Mouse (Mus musculus): ENCODE data around the gene Fyn. TPM values are rescaled to one million over a fixed set of nuclear protein-coding genes. Genes with fewer than 3 reads are reported as not detected.

The Fyn gene
- polyA plus RNA-seq, 1 experiment: 107 TPM

DNA sequence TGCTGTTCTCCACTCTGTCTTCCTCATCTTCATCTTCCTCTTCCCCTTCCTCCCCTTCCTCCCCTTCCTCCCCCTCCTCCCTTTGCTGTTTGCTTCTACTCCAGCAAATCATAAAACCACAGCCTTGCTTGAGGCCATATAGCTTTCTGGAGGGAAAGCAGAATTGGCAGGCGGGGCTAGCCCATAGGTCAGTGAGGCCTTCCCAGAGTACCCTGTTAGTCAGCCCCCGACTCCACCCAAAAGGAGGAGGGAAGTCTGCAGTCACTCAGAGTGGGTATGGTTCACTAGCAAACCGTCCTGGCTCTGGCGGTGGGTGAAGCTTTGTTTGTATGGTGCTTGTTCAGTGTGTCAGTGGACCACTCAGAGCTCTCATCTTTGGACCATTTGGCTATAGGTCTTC, 80.5 kb downstream of the Fyn start:
- TF ChIP-seq POLR2A (IDR thresholded peaks at IDR 0.05; ENCODE audit: extremely low read depth, insufficient read depth, low read length) (no peak), CTCF (IDR thresholded peaks at IDR 0.05; ENCODE audit: extremely low read depth, insufficient read depth, low read length) (no peak)
- Histone ChIP-seq H3K4me1 (ENCODE audit: control insufficient read depth, insufficient read depth, low read length) (peaks cover 7% of the 10 kb centered on the region), H3K27ac (ENCODE audit: insufficient read depth, low read length) (no peak overlapping the region), H3K4me3 (ENCODE audit: insufficient read depth, low read length) (no peak overlapping the region)

DNA sequence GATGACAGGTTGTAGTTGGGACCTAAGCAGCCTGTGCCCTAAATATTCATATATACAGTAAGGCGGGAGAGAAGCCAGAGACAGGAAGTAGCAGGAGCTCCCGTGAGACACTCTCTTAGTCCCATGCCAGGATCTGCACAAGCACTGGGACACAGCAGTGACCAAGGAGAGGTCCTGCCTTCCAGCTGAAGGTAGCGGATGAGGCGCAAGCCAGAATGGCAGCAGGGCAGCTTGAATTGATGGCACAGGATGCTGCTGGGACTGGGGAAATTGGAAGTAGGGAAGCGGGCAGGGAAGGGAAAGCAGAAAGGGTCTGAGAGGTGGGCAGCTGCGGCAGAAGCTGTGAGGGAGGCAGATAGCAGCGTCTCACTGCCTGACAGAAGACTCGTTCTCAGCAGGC, 81.7 kb downstream of the Fyn start:
- no peak overlapping the region for H3K4me3 ChIP-seq (ENCODE audit: insufficient read depth, low read length)
- no peak overlapping the region for H3K27ac ChIP-seq (ENCODE audit: insufficient read depth, low read length)
- peaks cover 7% of the 10 kb centered on the region for H3K4me1 ChIP-seq (ENCODE audit: control insufficient read depth, insufficient read depth, low read length)
- TF ChIP-seq POLR2A (IDR thresholded peaks at IDR 0.05; ENCODE audit: extremely low read depth, insufficient read depth, low read length) (no peak), CTCF (IDR thresholded peaks at IDR 0.05; ENCODE audit: extremely low read depth, insufficient read depth, low read length) (no peak)

- TF ChIP-seq CTCF (IDR thresholded peaks at IDR 0.05; ENCODE audit: extremely low read depth, insufficient read depth, low read length): no peak
- no peak for TF ChIP-seq POLR2A (IDR thresholded peaks at IDR 0.05; ENCODE audit: extremely low read depth, insufficient read depth, low read length)
- Histone ChIP-seq H3K27ac (ENCODE audit: insufficient read depth, low read length) (no peak overlapping the region), H3K4me1 (ENCODE audit: control insufficient read depth, insufficient read depth, low read length) (peaks cover 7% of the 10 kb centered on the region)
Observed at GRCm38 (mm10) chr10:39451065-39451464, 82.4 kb downstream of the Fyn start.

DNA sequence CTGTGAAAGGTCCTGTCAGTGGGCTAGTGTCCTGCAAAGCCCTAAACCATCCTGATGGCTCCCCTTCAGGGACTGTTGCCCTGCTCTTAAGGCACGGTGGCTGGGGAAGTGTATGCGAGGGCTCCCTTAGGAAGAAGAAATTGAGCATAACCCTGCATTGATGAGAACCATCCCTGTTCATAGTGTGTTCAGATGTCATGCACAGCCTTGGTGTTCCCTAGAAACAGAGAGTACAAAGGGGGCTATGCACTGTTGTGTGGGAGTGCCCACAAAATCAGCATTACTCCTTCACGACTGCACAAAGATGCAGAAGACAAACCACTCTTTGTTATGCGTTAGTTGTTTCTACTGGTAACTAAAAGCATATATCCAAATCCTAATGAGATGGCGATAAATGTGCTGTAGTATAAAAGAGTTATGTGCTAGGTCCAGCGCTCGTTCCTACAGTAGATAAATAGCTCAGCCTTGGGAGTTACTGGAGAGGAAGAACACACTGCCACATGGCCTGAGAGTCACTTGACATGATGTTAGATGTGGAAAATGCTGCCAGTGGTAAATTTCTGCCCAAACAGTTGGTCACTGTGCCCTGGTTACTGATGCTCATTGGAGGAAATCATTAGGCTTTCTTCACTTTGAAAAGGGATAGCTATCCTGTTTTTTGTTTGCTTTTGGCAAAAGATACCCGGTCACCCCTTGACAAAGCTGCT, 83.4 kb downstream of the Fyn start:
- H3K4me3 ChIP-seq (ENCODE audit: insufficient read depth, low read length): no peak overlapping the region
- peaks cover 7% of the 10 kb centered on the region for H3K4me1 ChIP-seq (ENCODE audit: control insufficient read depth, insufficient read depth, low read length)
- TF ChIP-seq POLR2A (IDR thresholded peaks at IDR 0.05; ENCODE audit: extremely low read depth, insufficient read depth, low read length) (no peak), CTCF (IDR thresholded peaks at IDR 0.05; ENCODE audit: extremely low read depth, insufficient read depth, low read length) (no peak)
- no peak overlapping the region for H3K27ac ChIP-seq (ENCODE audit: insufficient read depth, low read length)

More at GRCm38 (mm10) chr10:39451065-39451464, 82.4 kb downstream of the Fyn start:
- H3K4me3 ChIP-seq (ENCODE audit: insufficient read depth, low read length): no peak overlapping the region

- H3K4me1 ChIP-seq (ENCODE audit: control insufficient read depth, insufficient read depth, low read length): peaks cover 7% of the 10 kb centered on the region
- H3K27ac ChIP-seq (ENCODE audit: insufficient read depth, low read length): no peak overlapping the region
- no peak overlapping the region for H3K4me3 ChIP-seq (ENCODE audit: insufficient read depth, low read length)
- TF ChIP-seq CTCF (IDR thresholded peaks at IDR 0.05; ENCODE audit: extremely low read depth, insufficient read depth, low read length): no peak
- TF ChIP-seq POLR2A (IDR thresholded peaks at IDR 0.05; ENCODE audit: extremely low read depth, insufficient read depth, low read length): no peak
Observed at GRCm38 (mm10) chr10:39455344-39455743, 86.7 kb downstream of the Fyn start.

GRCm38 (mm10) chr10:39455857-39456620, 87.4 kb downstream of the Fyn start:
- Histone ChIP-seq H3K4me1 (ENCODE audit: control insufficient read depth, insufficient read depth, low read length) (peaks cover 6% of the 10 kb centered on the region), H3K27ac (ENCODE audit: insufficient read depth, low read length) (no peak overlapping the region), H3K4me3 (ENCODE audit: insufficient read depth, low read length) (no peak overlapping the region)
- TF ChIP-seq CTCF (IDR thresholded peaks at IDR 0.05; ENCODE audit: extremely low read depth, insufficient read depth, low read length) (no peak), POLR2A (IDR thresholded peaks at IDR 0.05; ENCODE audit: extremely low read depth, insufficient read depth, low read length) (no peak)

DNA sequence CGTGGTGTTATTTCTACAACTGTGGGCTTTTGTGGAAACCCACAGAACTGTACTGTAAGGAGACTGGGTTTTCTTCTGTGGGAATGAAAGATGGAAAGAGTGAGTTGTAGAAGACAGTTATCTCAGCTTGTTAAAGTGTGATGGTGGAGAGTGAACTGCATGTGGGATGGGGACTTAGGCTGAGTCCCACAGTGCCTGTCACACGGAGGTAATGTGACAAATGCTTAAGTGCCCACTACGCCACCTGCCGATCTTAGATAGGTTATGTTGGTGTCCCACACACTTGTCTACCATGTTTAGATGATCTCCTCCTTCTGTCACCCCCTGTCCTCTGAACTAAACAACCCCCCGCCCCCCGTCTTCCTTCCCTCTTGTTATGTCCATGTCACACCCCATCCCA, 88.1 kb downstream of the Fyn start:
- TF ChIP-seq CTCF (IDR thresholded peaks at IDR 0.05; ENCODE audit: extremely low read depth, insufficient read depth, low read length) (no peak), POLR2A (IDR thresholded peaks at IDR 0.05; ENCODE audit: extremely low read depth, insufficient read depth, low read length) (no peak)
- Histone ChIP-seq H3K27ac (ENCODE audit: insufficient read depth, low read length) (no peak overlapping the region), H3K4me1 (ENCODE audit: control insufficient read depth, insufficient read depth, low read length) (peaks cover 5% of the 10 kb centered on the region), H3K4me3 (ENCODE audit: insufficient read depth, low read length) (no peak overlapping the region)

GRCm38 (mm10) chr10:39457281-39457680, 88.6 kb downstream of the Fyn start:
- no peak overlapping the region for H3K4me3 ChIP-seq (ENCODE audit: insufficient read depth, low read length)
- TF ChIP-seq POLR2A (IDR thresholded peaks at IDR 0.05; ENCODE audit: extremely low read depth, insufficient read depth, low read length): no peak
- TF ChIP-seq CTCF (IDR thresholded peaks at IDR 0.05; ENCODE audit: extremely low read depth, insufficient read depth, low read length): no peak
- no peak overlapping the region for H3K27ac ChIP-seq (ENCODE audit: insufficient read depth, low read length)
- H3K4me1 ChIP-seq (ENCODE audit: control insufficient read depth, insufficient read depth, low read length): peaks cover 1% of the 10 kb centered on the region; the same call in 1 of the 2 replicates

DNA sequence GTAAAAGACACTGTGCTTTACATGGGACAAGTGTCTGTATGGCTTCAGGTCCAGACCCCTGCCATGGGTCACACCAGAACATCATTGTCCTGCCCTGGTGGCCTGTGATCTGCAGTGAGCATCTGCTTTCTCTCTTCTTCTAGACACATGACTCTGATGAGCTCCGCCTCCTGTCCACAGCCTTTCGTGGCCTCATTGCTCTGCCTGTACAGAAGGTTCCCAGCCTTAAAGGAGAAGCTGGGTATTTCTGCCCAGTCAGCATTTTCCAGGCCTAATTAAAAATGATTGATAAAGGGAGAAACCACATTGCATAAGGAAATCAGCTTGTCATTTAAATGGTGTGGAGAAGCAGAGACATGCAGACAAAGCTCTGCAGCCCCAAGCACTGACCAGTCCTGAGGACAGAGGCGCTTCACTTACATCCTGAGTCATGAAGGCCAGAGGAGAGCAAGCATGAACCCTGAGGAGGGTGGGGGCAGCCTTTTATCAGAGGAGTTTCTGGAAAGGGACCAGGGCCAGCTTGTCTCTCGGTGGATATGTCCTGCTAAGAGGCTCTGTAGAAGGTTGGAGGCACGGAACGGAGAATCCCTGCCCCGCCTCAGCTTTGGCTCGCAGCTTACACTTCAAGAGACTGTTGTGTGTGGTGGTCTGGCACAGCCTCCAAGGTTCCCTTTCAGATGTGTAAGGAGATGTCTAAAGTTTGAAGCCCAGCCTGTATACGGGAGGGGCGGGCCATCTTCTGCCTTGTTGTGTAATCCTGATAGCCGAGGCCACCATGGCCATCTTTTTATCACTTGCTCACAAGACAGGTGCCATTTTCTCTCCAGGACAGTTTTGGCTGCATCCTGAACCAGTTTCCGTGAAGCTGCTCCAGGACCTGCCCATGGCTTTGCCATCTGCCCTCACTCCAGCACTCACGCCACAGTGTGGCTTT, 90.4 kb downstream of the Fyn start:
- Histone ChIP-seq H3K27ac (ENCODE audit: insufficient read depth, low read length) (no peak overlapping the region), H3K4me3 (ENCODE audit: insufficient read depth, low read length) (no peak overlapping the region), H3K4me1 (ENCODE audit: control insufficient read depth, insufficient read depth, low read length) (peaks cover 1% of the 10 kb centered on the region; the same call in 1 of the 2 replicates)
- TF ChIP-seq POLR2A (IDR thresholded peaks at IDR 0.05; ENCODE audit: extremely low read depth, insufficient read depth, low read length) (no peak), CTCF (IDR thresholded peaks at IDR 0.05; ENCODE audit: extremely low read depth, insufficient read depth, low read length) (no peak)

Data from cortical plate, adult 2 months (tissue).